Mouse (Mus musculus): ENCODE measurements at regions not wholly inside any gene's neighbourhood (a gene's known extent, or its start where the extent isn't known, plus 50 kb on each side); places are given as distances from the start of the nearest gene placed in this dataset.

GRCm38 (mm10) chr11:90855324-90855723, 167.2 kb upstream of the Tom1l1 start:
- Histone ChIP-seq H3K4me1 (replicated peaks; ENCODE audit: control insufficient read depth, insufficient read depth, low read length) (0 out of 2 replicates have a peak, but pooled peaks cover 2% of the 10 kb centered on the region), H3K27ac (ENCODE audit: low read length) (no peak overlapping the region), H3K4me2 (ENCODE audit: low read length) (no peak overlapping the region), H3K27me3 (replicated peaks; ENCODE audit: control insufficient read depth, insufficient read depth, low read length) (no peaks in the 10 kb centered on the region), H3K36me3 (ENCODE audit: control insufficient read depth, insufficient read depth) (no peaks in the 10 kb centered on the region), H3K9ac (replicated peaks; ENCODE audit: low read depth, low read length) (no peak overlapping the region), H3K9me3 (ENCODE audit: control insufficient read depth, low read length) (no peaks in the 10 kb centered on the region), H3K4me3 (replicated peaks; ENCODE audit: low read length) (no peak overlapping the region)
- peak; percentile 61; the same call in 1 of the 2 replicates for ATAC-seq
- 31% methylated on average over 3 of the region's 3 CpGs for WGBS

GRCm38 (mm10) chr11:90851221-90851620, 163.1 kb upstream of the Tom1l1 start:
- ATAC-seq, result peak; percentile 33; the same call in 1 of the 2 replicates
- Histone ChIP-seq H3K4me2 (ENCODE audit: low read length) (no peak overlapping the region), H3K27ac (ENCODE audit: low read length) (no peak overlapping the region), H3K27me3 (replicated peaks; ENCODE audit: control insufficient read depth, insufficient read depth, low read length) (no peaks in the 10 kb centered on the region), H3K4me3 (replicated peaks; ENCODE audit: low read length) (no peak overlapping the region), H3K4me1 (replicated peaks; ENCODE audit: control insufficient read depth, insufficient read depth, low read length) (0 out of 2 replicates have a peak, but pooled peaks cover 2% of the 10 kb centered on the region), H3K9me3 (ENCODE audit: control insufficient read depth, low read length) (no peaks in the 10 kb centered on the region), H3K36me3 (ENCODE audit: control insufficient read depth, insufficient read depth) (no peaks in the 10 kb centered on the region), H3K9ac (replicated peaks; ENCODE audit: low read depth, low read length) (no peak overlapping the region)

GRCm38 (mm10) chr11:90844925-90845319, 156.8 kb upstream of the Tom1l1 start:
- no peak for ATAC-seq
- Histone ChIP-seq H3K27ac (ENCODE audit: low read length) (no peak overlapping the region), H3K4me3 (replicated peaks; ENCODE audit: low read length) (no peak overlapping the region), H3K4me2 (ENCODE audit: low read length) (no peak overlapping the region), H3K9ac (replicated peaks; ENCODE audit: low read depth, low read length) (no peak overlapping the region), H3K27me3 (replicated peaks; ENCODE audit: control insufficient read depth, insufficient read depth, low read length) (no peaks in the 10 kb centered on the region), H3K4me1 (replicated peaks; ENCODE audit: control insufficient read depth, insufficient read depth, low read length) (peaks cover 2% of the 10 kb centered on the region; the same call in 1 of the 2 replicates), H3K9me3 (ENCODE audit: control insufficient read depth, low read length) (peaks cover 10% of the 10 kb centered on the region), H3K36me3 (ENCODE audit: control insufficient read depth, insufficient read depth) (no peaks in the 10 kb centered on the region)
- WGBS, result 42% methylated on average over 6 of the region's 6 CpGs

- H3K4me2 ChIP-seq (ENCODE audit: low read length), result no peak overlapping the region
- H3K27me3 ChIP-seq (replicated peaks; ENCODE audit: control insufficient read depth, insufficient read depth, low read length), result no peaks in the 10 kb centered on the region
- H3K4me1 ChIP-seq (replicated peaks; ENCODE audit: control insufficient read depth, insufficient read depth, low read length), result peaks cover 2% of the 10 kb centered on the region; the same call in 1 of the 2 replicates
- no peak for ATAC-seq
- 65% methylated on average over 15 of the region's 15 CpGs for WGBS
- H3K9ac ChIP-seq (replicated peaks; ENCODE audit: low read depth, low read length), result no peak overlapping the region
- H3K4me3 ChIP-seq (replicated peaks; ENCODE audit: low read length), result no peak overlapping the region
- H3K9me3 ChIP-seq (ENCODE audit: control insufficient read depth, low read length), result peaks cover 10% of the 10 kb centered on the region
- H3K36me3 ChIP-seq (ENCODE audit: control insufficient read depth, insufficient read depth), result no peaks in the 10 kb centered on the region
- no peak overlapping the region for H3K27ac ChIP-seq (ENCODE audit: low read length)
Observed at GRCm38 (mm10) chr11:90844266-90844924, 156.2 kb upstream of the Tom1l1 start.

GRCm38 (mm10) chr11:90838161-90838560, 150.0 kb upstream of the Tom1l1 start:
- Histone ChIP-seq H3K36me3 (ENCODE audit: control insufficient read depth, insufficient read depth) (no peaks in the 10 kb centered on the region), H3K4me1 (replicated peaks; ENCODE audit: control insufficient read depth, insufficient read depth, low read length) (no peaks in the 10 kb centered on the region), H3K9ac (replicated peaks; ENCODE audit: low read depth, low read length) (no peak overlapping the region), H3K27ac (ENCODE audit: low read length) (no peak overlapping the region), H3K9me3 (ENCODE audit: control insufficient read depth, low read length) (peaks cover 10% of the 10 kb centered on the region), H3K4me3 (replicated peaks; ENCODE audit: low read length) (no peak overlapping the region), H3K4me2 (ENCODE audit: low read length) (no peak overlapping the region), H3K27me3 (replicated peaks; ENCODE audit: control insufficient read depth, insufficient read depth, low read length) (peaks cover 2% of the 10 kb centered on the region; the same call in 1 of the 2 replicates)
- 90% methylated on average over 1 of the region's 1 CpGs for WGBS
- no peak for ATAC-seq

GRCm38 (mm10) chr11:90824761-90825160, 136.6 kb upstream of the Tom1l1 start:
- Histone ChIP-seq H3K9me3 (ENCODE audit: control insufficient read depth, low read length) (no peaks in the 10 kb centered on the region), H3K36me3 (ENCODE audit: control insufficient read depth, insufficient read depth) (no peaks in the 10 kb centered on the region), H3K4me3 (replicated peaks; ENCODE audit: low read length) (no peak overlapping the region), H3K4me2 (ENCODE audit: low read length) (no peak overlapping the region), H3K27me3 (replicated peaks; ENCODE audit: control insufficient read depth, insufficient read depth, low read length) (no peaks in the 10 kb centered on the region), H3K4me1 (replicated peaks; ENCODE audit: control insufficient read depth, insufficient read depth, low read length) (no peaks in the 10 kb centered on the region), H3K9ac (replicated peaks; ENCODE audit: low read depth, low read length) (no peak overlapping the region), H3K27ac (ENCODE audit: low read length) (no peak overlapping the region)
- 65% methylated on average over 5 of the region's 5 CpGs for WGBS
- no peak for ATAC-seq

GRCm38 (mm10) chr11:90816727-90817126, 128.6 kb upstream of the Tom1l1 start:
- H3K36me3 ChIP-seq (ENCODE audit: control insufficient read depth, insufficient read depth), result no peaks in the 10 kb centered on the region
- no peak overlapping the region for H3K27ac ChIP-seq (ENCODE audit: low read length)
- no peak overlapping the region for H3K4me2 ChIP-seq (ENCODE audit: low read length)
- 0 out of 2 replicates have a peak, but pooled peaks cover 4% of the 10 kb centered on the region for H3K27me3 ChIP-seq (replicated peaks; ENCODE audit: control insufficient read depth, insufficient read depth, low read length)
- no peak for ATAC-seq
- no peak overlapping the region for H3K4me3 ChIP-seq (replicated peaks; ENCODE audit: low read length)
- peaks cover 3% of the 10 kb centered on the region for H3K4me1 ChIP-seq (replicated peaks; ENCODE audit: control insufficient read depth, insufficient read depth, low read length)
- WGBS, result 75% methylated on average over 2 of the region's 2 CpGs
- no peak overlapping the region for H3K9ac ChIP-seq (replicated peaks; ENCODE audit: low read depth, low read length)
- no peaks in the 10 kb centered on the region for H3K9me3 ChIP-seq (ENCODE audit: control insufficient read depth, low read length)

GRCm38 (mm10) chr11:90814471-90814870, 126.3 kb upstream of the Tom1l1 start:
- H3K27me3 ChIP-seq (replicated peaks; ENCODE audit: control insufficient read depth, insufficient read depth, low read length), result 0 out of 2 replicates have a peak, but pooled peaks cover 2% of the 10 kb centered on the region
- H3K4me3 ChIP-seq (replicated peaks; ENCODE audit: low read length), result no peak overlapping the region
- no peak overlapping the region for H3K27ac ChIP-seq (ENCODE audit: low read length)
- no peaks in the 10 kb centered on the region for H3K9me3 ChIP-seq (ENCODE audit: control insufficient read depth, low read length)
- H3K4me2 ChIP-seq (ENCODE audit: low read length), result no peak overlapping the region
- no peak overlapping the region for H3K9ac ChIP-seq (replicated peaks; ENCODE audit: low read depth, low read length)
- 88% methylated on average over 5 of the region's 5 CpGs for WGBS
- ATAC-seq, result no peak
- H3K36me3 ChIP-seq (ENCODE audit: control insufficient read depth, insufficient read depth), result no peaks in the 10 kb centered on the region
- peaks cover 3% of the 10 kb centered on the region for H3K4me1 ChIP-seq (replicated peaks; ENCODE audit: control insufficient read depth, insufficient read depth, low read length)

GRCm38 (mm10) chr11:90812971-90813370, 124.8 kb upstream of the Tom1l1 start:
- peak; percentile 50 for ATAC-seq
- Histone ChIP-seq H3K4me2 (ENCODE audit: low read length) (no peak overlapping the region), H3K36me3 (ENCODE audit: control insufficient read depth, insufficient read depth) (no peaks in the 10 kb centered on the region), H3K9ac (replicated peaks; ENCODE audit: low read depth, low read length) (no peak overlapping the region), H3K4me1 (replicated peaks; ENCODE audit: control insufficient read depth, insufficient read depth, low read length) (peaks cover 3% of the 10 kb centered on the region), H3K27ac (ENCODE audit: low read length) (no peak overlapping the region), H3K9me3 (ENCODE audit: control insufficient read depth, low read length) (no peaks in the 10 kb centered on the region), H3K4me3 (replicated peaks; ENCODE audit: low read length) (no peak overlapping the region), H3K27me3 (replicated peaks; ENCODE audit: control insufficient read depth, insufficient read depth, low read length) (no peaks in the 10 kb centered on the region)
- WGBS, result 47% methylated on average over 2 of the region's 2 CpGs

Data from forebrain, embryonic 16.5 days (tissue).